Mouse (Mus musculus) NIH3T3 (cell line): ENCODE measurements at regions not wholly inside any gene's neighbourhood (a gene's known extent, or its start where the extent isn't known, plus 50 kb on each side); places are given as distances from the start of the nearest gene placed in this dataset.

Source experiments
- DNase-seq: peaks from one replicate; pipeline ENCODE4 v3.0.0-alpha.2; 2012; ENCODE audit warnings: low read depth

DNA sequence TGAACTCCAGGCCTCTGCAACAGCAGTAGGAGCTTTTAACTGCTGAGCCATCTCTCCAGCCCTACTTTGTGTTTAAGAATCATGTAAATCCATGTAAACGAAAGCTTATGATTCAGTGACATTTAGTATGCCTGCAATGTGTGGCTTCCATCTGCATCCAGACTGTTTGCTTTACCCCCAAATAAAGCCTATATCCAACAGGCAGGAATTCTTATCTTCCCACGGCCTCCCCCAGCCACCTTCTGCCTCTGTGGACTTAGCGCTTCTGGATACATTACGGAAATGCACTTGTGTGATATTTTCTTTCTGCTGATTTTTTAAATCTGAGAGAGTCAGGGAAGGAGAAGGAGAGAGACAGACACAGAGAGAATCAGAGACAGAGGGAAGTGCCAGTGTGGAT is 189.2 kb upstream of the Cxcr4 start:
- no peak for DNase-seq

DNA sequence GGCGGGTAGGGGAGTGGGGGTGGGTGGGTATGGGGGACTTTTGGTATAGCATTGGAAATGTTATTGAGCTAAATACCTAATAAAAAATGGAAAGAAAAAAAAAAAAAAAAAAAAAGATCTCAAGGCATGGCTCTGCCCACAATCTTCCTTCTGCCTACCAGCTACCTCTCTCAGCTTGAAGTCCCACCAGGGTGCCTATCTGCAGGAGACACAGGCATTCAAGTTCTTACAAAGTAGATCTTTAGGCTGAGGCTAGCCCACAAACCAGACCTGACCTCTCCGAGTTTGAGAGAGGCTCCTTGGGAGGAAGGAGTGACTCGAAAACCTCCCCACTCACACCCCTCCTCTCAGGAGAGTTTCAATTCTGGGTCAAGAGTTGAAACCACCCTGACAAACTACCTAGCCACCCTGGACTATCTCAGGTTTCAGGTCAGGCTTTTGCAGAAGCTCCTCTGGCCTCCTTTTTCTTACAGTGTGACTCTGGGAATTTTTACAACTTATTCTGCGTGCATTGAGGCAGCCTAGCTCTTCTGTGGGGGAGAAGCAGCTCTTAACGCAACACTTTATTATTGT is 187.6 kb upstream of the Cxcr4 start:
- no peak for DNase-seq

- no peak for DNase-seq
Measured at GRCm38 (mm10) chr1:128772440-128772839, 180.3 kb upstream of the Cxcr4 start.

DNA sequence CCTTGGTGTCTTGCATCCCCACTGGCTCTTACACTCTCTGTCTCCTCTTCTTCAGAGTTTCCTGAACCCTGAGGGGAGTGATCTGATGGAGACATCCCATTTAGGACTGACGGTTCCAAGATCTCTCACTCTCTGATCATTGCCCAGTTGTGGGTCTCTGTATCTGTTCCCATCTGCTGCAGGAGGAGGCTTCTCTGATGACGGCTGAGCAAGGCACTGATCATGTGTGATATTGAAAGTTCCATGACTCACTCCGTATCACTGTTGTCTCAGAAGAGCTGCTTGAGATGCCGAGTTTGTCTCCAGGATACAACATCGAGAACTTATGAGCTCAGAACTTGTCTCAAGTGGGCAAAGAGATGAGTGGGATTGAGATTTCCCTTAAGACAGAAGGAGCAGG is 178.7 kb upstream of the Cxcr4 start:
- no peak for DNase-seq

DNA sequence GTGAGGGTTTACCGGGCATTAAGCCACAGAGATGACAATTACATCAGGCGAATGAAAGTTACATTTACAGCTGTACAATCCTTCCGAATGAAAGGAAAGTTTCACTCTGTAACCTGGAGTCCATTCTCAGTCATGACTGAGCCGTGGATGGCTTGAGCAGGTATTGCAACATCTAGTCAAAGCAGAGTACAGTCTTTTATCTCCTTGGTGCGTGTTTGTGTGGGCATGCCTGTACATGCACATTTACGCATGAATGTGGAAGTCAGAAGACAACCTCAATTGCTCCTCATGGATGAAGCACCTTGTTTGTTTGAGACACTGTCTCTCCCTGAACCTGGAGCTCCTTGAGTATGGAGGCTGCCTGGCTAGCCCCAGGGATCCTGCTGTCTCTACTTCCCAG is 175.9 kb upstream of the Cxcr4 start:
- no peak for DNase-seq

- DNase-seq, result no peak
Measured at GRCm38 (mm10) chr1:128767415-128767814, 175.3 kb upstream of the Cxcr4 start.

DNA sequence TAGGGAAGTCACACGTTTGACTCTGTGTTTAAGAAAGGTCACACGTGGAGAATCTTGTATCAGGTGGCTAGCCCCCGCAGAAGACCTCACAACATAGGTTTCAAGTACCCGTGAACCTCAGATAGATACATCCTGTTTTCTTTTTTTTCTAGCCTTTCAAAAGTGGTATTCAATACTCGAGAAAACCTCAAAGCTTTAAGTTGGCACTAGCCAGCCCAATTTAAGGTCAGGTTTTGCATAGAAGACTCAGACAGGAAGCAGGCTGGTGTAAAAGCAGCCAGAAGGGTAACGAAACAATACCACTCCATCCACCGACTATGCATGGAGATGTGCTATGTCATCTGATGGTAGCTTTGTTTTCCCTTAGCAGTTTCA is 174.8 kb upstream of the Cxcr4 start:
- DNase-seq, result no peak

GRCm38 (mm10) chr1:128766193-128766893 is 174.2 kb upstream of the Cxcr4 start:
- DNase-seq, result no peak

GRCm38 (mm10) chr1:128765626-128766025 is 173.5 kb upstream of the Cxcr4 start:
- no peak for DNase-seq

- DNase-seq, result no peak
Measured at GRCm38 (mm10) chr1:128765142-128765541, 173.0 kb upstream of the Cxcr4 start.

GRCm38 (mm10) chr1:128762854-128763253 is 170.8 kb upstream of the Cxcr4 start:
- DNase-seq, result no peak

DNA sequence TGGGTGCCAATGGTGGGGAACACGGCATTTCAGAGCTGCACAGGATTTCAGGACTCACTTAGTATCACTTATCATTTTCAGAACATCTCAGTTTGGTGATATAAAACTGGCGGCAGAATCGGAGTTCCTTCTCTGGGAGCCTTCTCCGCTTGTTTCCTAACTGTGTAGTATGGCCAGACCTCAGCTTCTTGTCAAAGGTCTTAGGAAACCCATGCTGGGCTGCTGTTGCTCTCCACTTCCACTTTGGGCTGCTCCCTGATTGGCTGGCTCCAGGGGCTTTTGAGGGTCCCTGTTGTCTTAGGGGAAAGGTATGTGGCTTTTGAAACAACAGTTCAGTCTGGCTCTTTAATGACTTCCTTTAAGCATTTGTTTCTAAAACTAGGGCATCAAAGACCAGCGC is 170.0 kb upstream of the Cxcr4 start:
- DNase-seq, result no peak

- DNase-seq, result no peak
Measured at GRCm38 (mm10) chr1:128758802-128759481, 166.8 kb upstream of the Cxcr4 start.

GRCm38 (mm10) chr1:128758294-128758801 is 166.3 kb upstream of the Cxcr4 start:
- DNase-seq, result no peak

- DNase-seq, result no peak
Measured at GRCm38 (mm10) chr1:128753427-128754012, 161.4 kb upstream of the Cxcr4 start.

DNA sequence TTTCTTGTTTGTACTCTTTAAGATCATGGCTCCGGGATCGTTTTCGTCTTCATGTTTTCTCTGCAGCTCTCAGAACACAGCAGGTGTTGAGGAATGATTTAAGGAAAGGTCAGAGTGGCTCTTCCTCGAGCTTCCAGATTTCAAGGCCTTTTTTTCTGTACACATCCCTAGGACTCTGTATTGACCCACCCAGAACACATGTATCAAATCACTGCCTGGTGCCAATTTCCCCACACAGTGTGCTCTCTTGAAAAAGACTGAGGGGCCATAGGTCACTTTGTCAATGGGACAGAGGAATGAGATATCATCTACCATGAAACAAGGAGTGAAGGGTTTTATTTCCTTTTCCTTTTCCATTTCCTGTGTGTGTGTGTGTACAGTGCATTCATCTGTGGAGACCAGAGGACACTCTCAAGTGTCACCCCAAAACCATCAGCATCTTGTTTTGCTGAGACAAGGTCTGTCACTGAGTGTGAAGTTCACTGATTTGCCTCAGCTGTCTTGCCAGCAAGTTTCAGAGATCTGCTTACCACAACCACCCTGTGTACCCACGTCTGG is 157.4 kb upstream of the Cxcr4 start:
- no peak for DNase-seq

DNA sequence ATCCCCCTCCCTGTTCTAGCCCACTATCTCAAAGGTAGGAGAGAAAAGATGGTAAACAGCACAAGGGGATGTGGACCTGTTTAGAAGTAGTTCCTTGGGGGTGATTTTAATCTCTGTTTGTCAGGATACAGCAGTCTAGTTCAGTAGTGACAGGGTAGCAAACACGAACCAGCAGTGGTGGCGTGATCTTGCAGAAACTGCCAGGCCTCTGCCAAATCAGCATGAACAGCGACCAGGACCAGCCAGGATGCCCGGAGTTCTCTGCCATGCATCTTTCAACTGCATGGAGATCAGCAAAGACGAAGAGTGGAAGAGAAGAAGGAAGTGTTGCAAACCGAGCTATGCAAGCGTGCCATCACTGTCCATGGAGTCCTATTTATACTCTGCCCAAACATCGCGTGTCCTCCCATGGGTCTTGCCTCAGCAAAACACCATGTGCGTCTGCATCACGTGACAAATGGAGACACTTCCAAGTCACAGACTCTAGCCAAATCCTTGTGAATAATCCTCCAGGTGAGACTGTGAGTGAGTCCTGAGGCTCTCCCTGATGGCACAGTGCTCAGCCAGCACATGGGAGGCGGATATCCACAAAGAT is 155.2 kb upstream of the Cxcr4 start:
- no peak for DNase-seq

DNA sequence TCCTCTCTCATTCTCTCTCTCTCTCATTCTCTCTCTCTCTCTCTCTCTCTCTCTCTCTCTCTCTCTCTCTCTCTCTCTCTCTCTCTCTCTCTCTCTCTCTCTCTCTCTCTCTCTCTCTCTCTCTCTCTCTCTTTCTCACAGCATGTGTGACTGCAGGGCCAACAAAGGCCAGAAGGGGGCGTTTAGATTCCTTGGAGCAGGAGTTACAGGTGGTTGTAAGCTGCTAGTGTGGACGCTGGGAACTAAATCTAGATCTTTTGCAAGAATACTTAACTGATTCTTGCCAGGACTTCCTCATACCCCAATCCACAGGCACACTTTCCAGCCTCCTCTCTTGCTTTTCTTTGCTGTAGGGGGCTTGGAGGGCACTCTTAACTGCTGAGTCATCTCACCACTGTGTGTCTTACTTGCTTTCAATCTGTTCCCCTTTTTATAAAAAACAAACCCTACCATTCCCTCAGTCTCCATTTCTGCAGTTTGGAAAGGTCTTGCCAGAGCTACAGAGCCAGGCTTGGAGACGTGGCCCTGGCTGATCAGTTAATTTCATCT is 154.4 kb upstream of the Cxcr4 start:
- no peak for DNase-seq

DNA sequence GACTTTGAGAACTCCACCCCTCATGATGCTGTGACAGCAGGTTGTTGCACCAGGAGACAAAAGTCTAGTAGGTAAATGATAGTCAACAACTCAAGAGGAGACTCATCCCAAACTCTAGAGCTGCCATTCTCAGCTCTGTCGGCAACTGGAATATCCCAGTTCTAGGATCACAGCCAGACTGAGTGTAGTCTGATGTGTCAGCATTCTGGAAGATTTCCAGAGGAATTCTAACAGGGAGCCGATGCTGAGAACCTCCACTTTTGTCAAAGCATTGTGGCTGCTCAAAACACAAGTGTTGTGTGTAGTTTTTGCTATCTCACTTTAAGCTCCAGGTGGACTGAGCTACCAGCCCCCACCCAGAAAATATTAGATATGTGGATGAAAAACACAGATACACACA is 148.5 kb upstream of the Cxcr4 start:
- peak; percentile 61 for DNase-seq

DNA sequence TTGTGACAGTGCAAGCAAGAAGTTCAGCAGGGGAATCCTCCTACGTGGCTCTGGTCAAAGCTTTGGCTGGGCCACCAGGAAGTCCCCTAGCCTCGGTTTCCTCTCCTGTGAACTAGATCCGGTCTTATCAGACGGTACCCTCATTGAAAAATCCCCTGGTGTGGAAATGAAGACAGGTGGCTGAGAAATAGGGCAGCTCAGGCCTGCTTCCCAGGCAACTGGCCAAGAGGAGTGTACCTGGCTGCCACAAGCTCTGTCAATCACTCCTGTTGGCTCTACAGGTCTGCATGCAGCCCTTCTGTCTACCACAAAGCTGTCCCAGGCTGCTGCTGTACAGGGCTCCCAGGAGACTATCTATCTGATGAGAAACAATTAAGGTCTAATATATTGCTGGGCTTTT is 146.1 kb upstream of the Cxcr4 start:
- no peak for DNase-seq

GRCm38 (mm10) chr1:128734857-128735256 is 142.8 kb upstream of the Cxcr4 start:
- DNase-seq, result no peak

GRCm38 (mm10) chr1:128731445-128731844 is 139.4 kb upstream of the Cxcr4 start:
- DNase-seq, result no peak
